Mouse (Mus musculus): ENCODE measurements around the gene Tap1.

DNA sequence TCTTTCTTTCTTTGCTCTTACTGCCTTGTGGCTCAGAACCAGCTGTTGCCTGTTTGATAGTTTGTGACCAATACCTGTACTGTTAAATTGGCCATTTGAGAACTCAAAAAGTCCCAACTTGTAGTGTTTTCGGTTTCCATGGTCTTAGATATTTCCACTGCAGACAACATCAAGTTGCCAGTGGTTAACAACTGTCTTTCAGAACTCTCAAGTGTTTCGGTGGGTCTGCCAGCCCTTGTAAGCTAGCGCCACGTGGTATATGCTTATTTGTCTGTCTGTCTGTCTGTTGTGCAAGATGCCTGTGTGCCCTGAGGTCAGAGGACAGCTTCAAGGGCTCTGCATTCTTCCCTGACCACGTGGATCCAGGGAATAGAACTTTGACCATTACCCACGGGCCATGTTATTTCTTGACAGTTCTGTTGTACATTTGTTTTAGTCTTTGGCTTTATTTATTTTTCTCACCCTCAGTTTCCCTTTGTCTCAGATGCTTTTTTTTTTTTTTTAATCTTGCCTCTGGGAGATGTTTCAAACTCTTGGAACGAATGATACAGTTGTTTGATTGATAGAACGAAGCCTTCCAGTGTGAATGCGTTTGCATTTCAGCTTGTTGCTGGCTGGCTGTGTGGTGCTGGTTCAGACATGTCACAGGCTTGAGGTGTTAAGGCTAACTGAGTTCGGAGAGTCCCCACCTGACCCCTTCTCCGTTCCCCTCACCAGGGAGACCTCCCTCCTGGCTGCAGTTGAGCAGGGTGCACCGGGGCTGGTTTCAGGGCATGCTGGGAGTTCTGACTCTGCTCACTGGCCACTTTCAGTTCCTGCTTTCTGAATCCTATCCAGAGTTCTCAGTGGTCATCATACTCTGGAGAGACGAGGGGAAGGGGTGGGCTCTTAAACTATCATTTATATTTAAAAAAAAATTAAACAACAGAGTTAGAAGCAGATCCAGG lies 7.2 kb upstream of the Tap1 start:
- TF ChIP-seq CTCF (IDR thresholded peaks at IDR 0.05; ENCODE audit: low read depth, low read length) = no peak
- no peak for TF ChIP-seq GATA1 (IDR thresholded peaks at IDR 0.05; ENCODE audit: borderline replicate concordance, low read length)
- no peak for TF ChIP-seq TAL1 (conservative IDR thresholded peaks at IDR 0.05; ENCODE audit: low read depth, low read length)
- TF ChIP-seq POLR2AphosphoS5 (IDR thresholded peaks at IDR 0.05; ENCODE audit: insufficient replicate concordance, low read depth, low read length) = no peak
